1 mouse cellular context compared by ENCODE assay signal in the genomic region with DNA sequence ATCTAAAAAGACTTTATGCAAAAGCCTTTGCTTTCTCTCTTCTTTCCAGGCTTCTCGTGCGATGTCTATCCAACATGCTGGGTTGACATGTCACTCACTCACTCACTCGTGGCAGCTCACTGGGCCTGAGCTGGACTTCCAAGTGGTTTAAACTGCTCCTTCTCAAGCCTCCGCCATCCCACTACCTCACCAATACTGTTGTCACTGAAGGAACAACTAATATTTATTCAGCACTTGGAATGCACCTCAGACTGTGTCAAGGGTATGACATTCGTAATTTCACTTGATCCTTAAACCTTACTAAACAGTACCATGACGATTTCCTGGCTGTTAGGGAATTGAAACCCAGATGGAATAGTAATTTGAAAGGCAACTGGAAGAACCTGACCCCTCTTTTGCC.
TF ChIP-seq lines count a peak whose summit lies in the region.

No protein-coding gene starts in this region.

TF ChIP-seq in CH12.LX, 34 proteins besides CTCF, POLR2A, EP300 and RAD21 (continued from another document):
- TF ChIP-seq MEF2A (IDR thresholded peaks at IDR 0.05; ENCODE audit: borderline replicate concordance, low read depth, low read length) (no peak), SIN3A (IDR thresholded peaks at IDR 0.05; ENCODE audit: low read length) (no peak), JUN (IDR thresholded peaks at IDR 0.05; ENCODE audit: insufficient read depth, low read depth, low read length) (no peak), ZC3H11A (IDR thresholded peaks at IDR 0.05; ENCODE audit: low read depth, low read length) (no peak), USF1 (IDR thresholded peaks at IDR 0.05; ENCODE audit: low read depth, low read length) (no peak)
